Mouse (Mus musculus) cerebral cortex, adult 2 months (tissue): ENCODE results near the gene Gtf2ird2.

ENCODE experiments used
- WGBS: fragments of 180-500 bp; shearing (Covaris S2); methylation state at CpG from one replicate; pipeline ENCODE4 v1.1.7; 2018; 5-methylcytosine and 5-hydroxymethylcytosine counted together

The Gtf2ird2 gene

DNA sequence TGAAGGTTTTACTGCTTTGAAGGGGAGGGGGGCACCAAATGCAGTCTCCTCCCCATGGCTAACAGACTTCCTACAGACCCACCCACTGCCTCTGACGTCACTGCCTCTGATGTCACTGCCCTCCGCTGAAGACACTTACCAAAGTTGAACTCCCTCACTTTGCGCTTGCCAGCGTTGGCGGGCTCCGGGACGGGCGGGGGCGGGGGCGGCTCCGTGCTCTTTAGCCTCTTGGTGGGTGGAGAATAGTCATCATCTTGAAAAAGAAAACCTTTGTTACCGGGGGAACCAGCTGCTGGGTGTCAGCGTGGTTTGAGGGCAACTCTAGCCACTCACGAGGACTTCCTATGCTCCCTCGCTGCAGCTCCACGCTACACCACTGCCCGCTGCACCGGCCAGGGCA, 82.6 kb downstream of the Gtf2ird2 start:
- 66% methylated on average over 18 of the region's 18 CpGs for WGBS

GRCm38 (mm10) chr5:134268751-134269150, 84.9 kb downstream of the Gtf2ird2 start:
- 94% methylated on average over 8 of the region's 8 CpGs for WGBS

GRCm38 (mm10) chr5:134269751-134270150, 85.9 kb downstream of the Gtf2ird2 start:
- WGBS = 68% methylated on average over 5 of the region's 5 CpGs

DNA sequence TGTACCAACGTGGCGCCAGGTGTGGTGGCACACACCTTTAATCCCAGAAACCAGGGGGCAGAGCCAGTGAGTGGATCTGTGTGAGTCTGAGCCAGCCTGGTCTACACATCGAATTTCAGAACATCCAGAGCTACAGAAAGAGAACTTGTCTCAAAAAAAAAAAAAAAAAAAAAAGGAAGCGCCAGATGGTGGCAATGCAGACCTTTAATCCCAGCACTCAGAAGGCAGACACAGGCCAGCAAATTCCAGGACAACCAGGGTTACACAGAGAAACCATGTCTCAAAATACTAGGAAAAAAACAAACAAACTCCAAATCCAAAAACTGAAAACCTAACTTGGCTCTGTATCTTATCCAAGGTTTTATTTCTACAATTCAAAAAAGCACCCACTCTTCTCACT, 86.7 kb downstream of the Gtf2ird2 start:
- 62% methylated on average over 4 of the region's 4 CpGs for WGBS

GRCm38 (mm10) chr5:134271421-134271820, 87.6 kb downstream of the Gtf2ird2 start:
- 85% methylated on average over 11 of the region's 11 CpGs for WGBS

DNA sequence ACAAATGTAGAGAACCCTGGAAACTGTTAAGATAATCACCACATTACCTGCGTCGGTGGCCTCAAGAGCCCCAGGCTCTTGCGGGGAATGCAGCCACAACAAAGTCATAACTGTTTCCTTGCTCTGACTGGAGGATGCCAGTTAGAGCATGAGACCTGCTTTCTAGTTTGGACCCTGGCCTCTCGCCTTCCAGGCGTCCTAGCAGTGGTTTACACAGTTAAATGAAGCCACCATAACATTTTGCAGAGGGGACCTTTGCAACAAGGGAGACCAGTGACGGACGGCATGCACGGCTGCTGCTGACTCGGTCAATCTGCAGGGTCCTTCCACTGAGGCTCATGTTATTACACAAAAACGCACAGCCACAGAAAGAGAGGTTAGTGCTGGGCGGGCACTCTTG, 88.9 kb downstream of the Gtf2ird2 start:
- 73% methylated on average over 11 of the region's 11 CpGs for WGBS

GRCm38 (mm10) chr5:134273761-134274160, 89.9 kb downstream of the Gtf2ird2 start:
- 70% methylated on average over 8 of the region's 8 CpGs for WGBS
